Mouse (Mus musculus) liver, adult 2 months (tissue): ENCODE results near the gene Scamp4.

Source experiments
- CTCF ChIP-seq: fragments of 200-500 bp; IDR thresholded peaks from 2 replicates; pipeline ENCODE4 v1.5.1; 2011; ENCODE audit warnings: low read depth, low read length, control low read depth
- POLR2A ChIP-seq: fragments of 200-500 bp; IDR thresholded peaks from 2 replicates; pipeline ENCODE4 v1.6.1; 2011; ENCODE audit warnings: low read length, control low read depth; ENCODE audit not compliant: insufficient read depth; ENCODE audit errors: extremely low read depth

DNA sequence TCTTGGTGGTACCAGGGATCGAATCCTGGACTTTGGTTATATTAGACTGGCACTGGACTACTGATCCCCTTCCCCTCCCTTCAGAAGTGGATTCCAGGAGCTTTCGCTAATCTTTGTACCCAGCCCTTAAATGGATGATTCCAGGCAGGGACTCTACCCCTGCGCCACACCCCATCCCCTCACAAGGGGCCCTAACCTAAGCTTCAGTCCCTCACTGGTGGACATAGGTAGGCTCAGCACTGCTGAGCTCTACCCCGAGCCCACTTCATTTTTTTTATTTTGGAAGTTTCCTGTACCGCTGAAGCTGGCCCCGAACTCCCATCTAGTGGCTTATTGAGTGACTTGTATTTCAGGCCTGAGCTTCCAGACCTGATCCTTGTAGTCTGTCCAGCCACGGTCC is 692 bp downstream of the Scamp4 start:
- TF ChIP-seq POLR2A (no peak), CTCF (no peak)
